Mouse (Mus musculus) megakaryocyte, embryonic 14.5 days (primary cell): Measurements from ENCODE around the gene Fpgs.

ENCODE experiments used
- FLI1 ChIP-seq: IDR thresholded peaks from 2 replicates; pipeline ENCODE4 v1.6.1; 2012; ENCODE audit warnings: low read length, inconsistent platforms, mixed read lengths
- GATA1 ChIP-seq: IDR thresholded peaks from 3 replicates; pipeline ENCODE4 v1.6.1; 2012; ENCODE audit warnings: mixed read lengths, low read length, inconsistent platforms, borderline replicate concordance

DNA sequence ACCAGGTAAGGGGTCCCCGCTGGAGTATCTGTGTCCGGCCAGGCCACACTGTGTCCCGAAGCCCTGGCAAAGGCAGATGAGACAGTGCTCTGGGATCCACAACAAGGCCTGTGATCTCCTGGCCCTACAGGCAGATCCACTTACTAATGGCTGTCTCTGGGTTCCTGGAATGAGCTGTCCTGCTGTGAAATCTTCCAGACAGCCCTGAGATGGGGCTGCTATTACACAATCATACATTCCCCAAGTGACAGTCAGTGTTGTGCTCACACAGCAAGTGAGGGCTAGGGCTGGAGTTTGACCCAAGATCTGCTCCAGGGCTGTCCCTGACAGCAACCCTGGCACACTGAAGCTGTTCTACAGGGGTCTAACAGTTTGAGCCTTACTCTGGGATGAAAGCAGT lies 18.1 kb downstream of the Fpgs start:
- TF ChIP-seq FLI1 (no peak), GATA1 (no peak)
